Comparison of ENCODE assay signal across 15 mouse cellular contexts in the genomic region with DNA sequence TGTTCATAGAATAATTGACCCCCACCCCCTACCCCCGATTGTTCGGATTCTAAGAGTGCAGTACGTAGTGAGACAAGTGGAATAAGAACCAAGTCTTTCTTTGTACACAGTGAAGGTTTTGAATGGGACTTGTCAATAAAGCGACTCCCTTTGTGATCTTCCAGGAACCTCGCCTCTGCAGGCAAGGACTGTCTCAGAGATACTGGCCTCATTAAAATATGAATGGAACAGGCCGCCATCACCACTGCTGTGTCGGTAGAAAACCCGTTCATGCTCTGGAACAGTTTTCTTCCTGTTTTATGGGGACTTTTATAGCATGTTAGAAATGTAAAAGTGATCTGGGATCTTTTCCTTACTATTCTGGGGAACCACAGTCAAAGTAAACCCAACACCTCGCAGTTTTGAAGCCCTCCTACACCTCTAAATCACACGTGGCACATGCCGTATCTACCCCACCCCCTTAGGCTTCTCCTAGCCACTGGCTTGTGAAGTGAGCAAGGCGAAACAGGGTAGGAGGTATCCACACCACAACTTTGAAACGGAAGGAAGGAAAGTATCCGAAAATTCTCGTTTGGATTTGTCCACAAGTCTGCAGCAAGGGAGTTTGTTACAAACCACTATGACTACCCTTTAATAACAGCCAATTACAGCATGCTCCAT. TPM values are rescaled to one million over a fixed set of nuclear protein-coding genes. Genes with fewer than 3 reads are reported as not detected.
A peak's percentile ranks its signal among the peaks of the same experiment; 100 is the strongest.
DNase-seq lines count a peak whose midpoint lies in the region; ATAC-seq and TF ChIP-seq lines count a peak whose summit lies in the region.
"Had no signal": no experiment of that assay in that cellular context is flagged by ENCODE, and none has a peak within 500 bp of the region (broad histone marks: within the 10 kb centered on the region; RNA-seq: fewer than 3 reads in every experiment).

No protein-coding gene starts in this region.

- H3K27me3 ChIP-seq in ES-Bruce4 (ENCODE audit: control insufficient read depth, insufficient read depth, low read length, poor library complexity, severe bottlenecking) = no peaks in the 10 kb centered on the region
- H3K27me3 ChIP-seq in forebrain, embryonic 15.5 days = peaks cover 72% of the 10 kb centered on the region
- H3K27me3 ChIP-seq in midbrain, embryonic 12.5 days = peaks cover 76% of the 10 kb centered on the region

- TF ChIP-seq EP300 in ES-Bruce4 (IDR thresholded peaks at IDR 0.05; ENCODE audit: insufficient read depth, low read depth, low read length) = peak; percentile 73; the same call in 1 of the 2 replicates

- no peak overlapping the region for H3K4me2 ChIP-seq in forebrain, embryonic 15.5 days (replicated peaks)
- H3K4me2 ChIP-seq in midbrain, embryonic 12.5 days (replicated peaks) = peak overlapping the region; percentile 60

- peak; percentile 51; the same call in 1 of the 2 replicates for ATAC-seq in forebrain, embryonic 15.5 days (replicated peaks)
- ATAC-seq in midbrain, embryonic 12.5 days (ENCODE audit: low FRiP score, low read depth) = peak; percentile 61

- WGBS in forebrain, embryonic 15.5 days = 1% methylated on average over 15 of the region's 15 CpGs
- WGBS in midbrain, embryonic 12.5 days = 1% methylated on average over 15 of the region's 15 CpGs

- TF ChIP-seq CTCF in ES-Bruce4 (IDR thresholded peaks at IDR 0.05; ENCODE audit: low read depth, low read length) = no peak

- DNase-seq in ZHBTc4 (ENCODE audit: low read depth, low spot score) = peak; percentile 88
- DNase-seq in thymus, postnatal 10 days (ENCODE audit: low spot score in 2 of 2) = no peak
- DNase-seq in kidney, postnatal 36 days = no peak
- DNase-seq in spleen, postnatal 36 days (ENCODE audit: low spot score in 2 of 2) = no peak
- DNase-seq: gastrocnemius, postnatal 14 days; heart, postnatal 10 days; kidney, postnatal 10 days; thymus, postnatal 36 days had no signal

- no peak for TF ChIP-seq POLR2A in ES-Bruce4 (IDR thresholded peaks at IDR 0.05; ENCODE audit: insufficient read depth, low read length)

- peak overlapping the region; percentile 85 for H3K27ac ChIP-seq in ES-Bruce4 (ENCODE audit: insufficient read depth, low read length)
- H3K27ac ChIP-seq in forebrain, embryonic 15.5 days (replicated peaks) = no peak overlapping the region
- H3K27ac ChIP-seq in midbrain, embryonic 12.5 days (replicated peaks) = peak overlapping the region; percentile 90
- H3K27ac ChIP-seq: left cerebral cortex, adult 2 months; liver, embryonic 14.5 days; macrophage had no signal

- 0 out of 2 replicates have a peak, but pooled peaks cover 3% of the 10 kb centered on the region for H3K36me3 ChIP-seq in ES-Bruce4 (ENCODE audit: control insufficient read depth, insufficient read depth, low read length, poor library complexity, severe bottlenecking)
- H3K36me3 ChIP-seq in forebrain, embryonic 15.5 days = no peaks in the 10 kb centered on the region
- H3K36me3 ChIP-seq in midbrain, embryonic 12.5 days = no peaks in the 10 kb centered on the region

- H3K4me3 ChIP-seq in ES-Bruce4 (ENCODE audit: low read depth, low read length) = no peak overlapping the region
- no peak overlapping the region for H3K4me3 ChIP-seq in forebrain, embryonic 15.5 days
- peak overlapping the region; percentile 57 for H3K4me3 ChIP-seq in midbrain, embryonic 12.5 days
- H3K4me3 ChIP-seq: erythroblast, embryonic 14.5 days; left cerebral cortex, adult 2 months had no signal

- no peaks in the 10 kb centered on the region for H3K9me3 ChIP-seq in ES-Bruce4 (replicated peaks; ENCODE audit: control insufficient read depth, insufficient read depth, low read length, poor library complexity, severe bottlenecking)
- no peaks in the 10 kb centered on the region for H3K9me3 ChIP-seq in forebrain, embryonic 15.5 days
- H3K9me3 ChIP-seq in midbrain, embryonic 12.5 days = no peaks in the 10 kb centered on the region

- no peak overlapping the region for H3K9ac ChIP-seq in ES-Bruce4 (ENCODE audit: low read depth, poor library complexity, severe bottlenecking)
- no peak overlapping the region for H3K9ac ChIP-seq in forebrain, embryonic 15.5 days (replicated peaks)
- no peak overlapping the region for H3K9ac ChIP-seq in midbrain, embryonic 12.5 days (replicated peaks)
- H3K9ac ChIP-seq: liver, embryonic 14.5 days had no signal

- H3K4me1 ChIP-seq in ES-Bruce4 (ENCODE audit: control insufficient read depth, insufficient read depth, low read length) = peaks cover 2% of the 10 kb centered on the region
- H3K4me1 ChIP-seq in forebrain, embryonic 15.5 days = peaks cover 15% of the 10 kb centered on the region
- H3K4me1 ChIP-seq in midbrain, embryonic 12.5 days = peaks cover 26% of the 10 kb centered on the region; the same call in 1 of the 2 replicates

RNA-seq across cellular contexts. Expression of gene Cnpy1, which starts 33.8 kb away (rescaled TPM):
- 48.1 and 51.8 TPM in 2 replicates for polyA plus RNA-seq in ES-Bruce4 (2011; ENCODE audit: insufficient read depth, insufficient read length, low read depth, missing spikeins)
- polyA plus RNA-seq in forebrain, embryonic 15.5 days (2015; fragmentation: Nextera tagmentation; extraction: Ambion mirVana) = 0.70 and 1.2 TPM in 2 replicates
- polyA plus RNA-seq in midbrain, embryonic 12.5 days (2016; fragmentation: Nextera tagmentation; extraction: Ambion mirVana) = 96.7 and 148 TPM in 2 replicates
- polyA plus RNA-seq: erythroblast, embryonic 14.5 days; macrophage had no signal

RNA-seq across cellular contexts. Expression of gene En2, which starts 46.3 kb away (rescaled TPM):
- 1.4 and 1.6 TPM in 2 replicates for polyA plus RNA-seq in ES-Bruce4 (2011; ENCODE audit: insufficient read depth, insufficient read length, low read depth, missing spikeins)
- not detected in 2 replicates for polyA plus RNA-seq in forebrain, embryonic 15.5 days (2015; fragmentation: Nextera tagmentation; extraction: Ambion mirVana)
- polyA plus RNA-seq in midbrain, embryonic 12.5 days (2016; fragmentation: Nextera tagmentation; extraction: Ambion mirVana) = 1.5 and 2.1 TPM in 2 replicates
- polyA plus RNA-seq: erythroblast, embryonic 14.5 days; liver, embryonic 14.5 days; macrophage had no signal

Comparison
In these comparisons a context has a peak if more than half of its experiments do, and no peak if none do; other contexts are left out.
1. RNA of gene Cnpy1, which starts 33.8 kb away (polyA plus RNA-seq): 96.7 to 148 TPM in midbrain, embryonic 12.5 days and 48.1 to 51.8 TPM in ES-Bruce4; 0.70 to 1.2 TPM in forebrain, embryonic 15.5 days; every median in the first group is over 10 times any median in the second.